Mouse (Mus musculus) testis, adult 2 months (tissue): Measurements from ENCODE around the gene Cnfn. TPM values are rescaled to one million over a fixed set of nuclear protein-coding genes. Genes with fewer than 3 reads are reported as not detected.

ENCODE experiments used
- H3K27ac ChIP-seq: fragments of 200-500 bp; 2 replicates; pipeline ENCODE4 v1.5.1; 2012; ENCODE audit warnings: low read depth, low read length; ENCODE audit not compliant: control insufficient read depth, insufficient read depth
- H3K27me3 ChIP-seq: fragments of 200-500 bp; 2 replicates; pipeline ENCODE4 v1.6.1; 2012; ENCODE audit warnings: mild to moderate bottlenecking, low read length, moderate library complexity; ENCODE audit not compliant: control insufficient read depth, insufficient read depth
- H3K36me3 ChIP-seq: fragments of 200-500 bp; 2 replicates; pipeline ENCODE4 v1.6.1; 2012; ENCODE audit warnings: mild to moderate bottlenecking, low read length; ENCODE audit not compliant: control insufficient read depth, insufficient read depth
- H3K4me1 ChIP-seq: fragments of 200-500 bp; 2 replicates; pipeline ENCODE4 v1.6.1; 2012; ENCODE audit warnings: low read length; ENCODE audit not compliant: control insufficient read depth, insufficient read depth
- H3K4me3 ChIP-seq: fragments of 200-500 bp; 2 replicates; pipeline ENCODE4 v1.5.1; 2012; ENCODE audit warnings: low read depth, mild to moderate bottlenecking, low read length, moderate library complexity, mixed read lengths; ENCODE audit not compliant: control insufficient read depth
- CTCF ChIP-seq: fragments of 200-500 bp; IDR thresholded peaks from 2 replicates; pipeline ENCODE4 v1.5.1; 2012; ENCODE audit warnings: low read depth, mild to moderate bottlenecking, inconsistent platforms, low read length, moderate library complexity; ENCODE audit not compliant: control insufficient read depth, insufficient read depth, insufficient replicate concordance
- POLR2A ChIP-seq: fragments of 200-500 bp; IDR thresholded peaks from 2 replicates; pipeline ENCODE4 v1.6.1; 2012; ENCODE audit warnings: low read depth, mild to moderate bottlenecking, inconsistent platforms, low read length, moderate library complexity; ENCODE audit not compliant: control insufficient read depth
- polyA plus RNA-seq: library from polyadenylated mRNA; depleted of rRNA; stranded (reverse); fragments of >200 nt; gene quantifications from 2 replicates; pipeline ENCODE4 v1.2.3, GENCODE M21; 2012

Gene Cnfn
- polyA plus RNA-seq, 1 experiment, result 0.26 TPM

GRCm38 (mm10) chr7:25388916-25389315, 19.4 kb upstream of the Cnfn start:
- no peak overlapping the region for H3K4me3 ChIP-seq
- peaks cover 2% of the 10 kb centered on the region for H3K4me1 ChIP-seq
- H3K27ac ChIP-seq, result peak overlapping the region; percentile 47; the same call in 1 of the 2 replicates
- no peak for TF ChIP-seq CTCF
- TF ChIP-seq POLR2A, result no peak
- no peaks in the 10 kb centered on the region for H3K27me3 ChIP-seq
- no peaks in the 10 kb centered on the region for H3K36me3 ChIP-seq

GRCm38 (mm10) chr7:25387811-25388440, 18.4 kb upstream of the Cnfn start:
- Histone ChIP-seq H3K4me3 (no peak overlapping the region), H3K27ac (no peak overlapping the region), H3K4me1 (peaks cover 2% of the 10 kb centered on the region), H3K36me3 (no peaks in the 10 kb centered on the region), H3K27me3 (no peaks in the 10 kb centered on the region)
- no peak for TF ChIP-seq POLR2A
- TF ChIP-seq CTCF, result no peak

DNA sequence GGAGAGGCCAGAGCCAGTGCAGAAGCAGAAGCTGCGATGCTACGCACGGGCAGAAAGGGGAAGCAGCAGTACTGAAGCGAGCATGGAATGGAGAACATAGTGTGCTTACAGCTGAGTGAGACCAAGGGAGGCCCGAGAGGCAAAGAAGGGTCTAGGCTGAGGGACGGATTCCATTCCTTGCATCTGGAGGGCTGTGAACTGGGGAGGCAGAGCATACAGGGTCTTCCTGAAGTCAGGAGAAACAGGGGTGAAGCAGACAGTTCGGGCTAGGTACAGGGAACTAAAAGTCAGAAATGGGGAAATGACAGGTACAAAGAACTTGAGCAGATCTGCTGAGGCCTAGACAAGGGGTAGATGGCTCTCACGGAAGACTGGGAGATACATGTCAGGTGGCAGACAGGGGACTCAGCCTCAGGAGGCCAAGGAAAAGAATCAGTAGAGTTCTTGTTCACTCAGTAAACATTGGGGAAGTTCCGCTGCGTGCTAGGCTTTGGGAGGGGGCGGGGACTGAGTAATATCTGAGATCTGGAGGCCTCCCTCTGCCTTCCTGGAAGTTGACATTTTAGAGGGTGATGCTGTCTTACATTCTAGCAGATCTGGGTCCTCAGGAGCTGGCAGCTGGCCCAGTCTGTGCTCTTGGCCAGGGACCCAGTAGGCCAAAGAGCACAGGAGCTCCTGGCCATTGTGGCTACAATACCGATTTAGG, 16.5 kb upstream of the Cnfn start:
- Histone ChIP-seq H3K4me3 (no peak overlapping the region), H3K36me3 (no peaks in the 10 kb centered on the region; the same call in 1 of the 2 replicates), H3K4me1 (peaks cover 2% of the 10 kb centered on the region), H3K27me3 (no peaks in the 10 kb centered on the region), H3K27ac (peak overlapping the region; percentile 50; the same call in 1 of the 2 replicates)
- TF ChIP-seq CTCF (no peak), POLR2A (no peak)

GRCm38 (mm10) chr7:25385259-25385658, 15.7 kb upstream of the Cnfn start:
- H3K4me1 ChIP-seq, result peaks cover 6% of the 10 kb centered on the region
- H3K4me3 ChIP-seq, result no peak overlapping the region
- H3K36me3 ChIP-seq, result no peaks in the 10 kb centered on the region; the same call in 1 of the 2 replicates
- H3K27me3 ChIP-seq, result no peaks in the 10 kb centered on the region
- H3K27ac ChIP-seq, result no peak overlapping the region
- TF ChIP-seq POLR2A, result no peak
- no peak for TF ChIP-seq CTCF

- Histone ChIP-seq H3K27ac (no peak overlapping the region), H3K4me1 (peaks cover 9% of the 10 kb centered on the region), H3K4me3 (no peak overlapping the region), H3K27me3 (no peaks in the 10 kb centered on the region), H3K36me3 (no peaks in the 10 kb centered on the region; the same call in 1 of the 2 replicates)
- TF ChIP-seq POLR2A, result no peak
- no peak for TF ChIP-seq CTCF
Observed at GRCm38 (mm10) chr7:25384818-25385217, 15.3 kb upstream of the Cnfn start.

DNA sequence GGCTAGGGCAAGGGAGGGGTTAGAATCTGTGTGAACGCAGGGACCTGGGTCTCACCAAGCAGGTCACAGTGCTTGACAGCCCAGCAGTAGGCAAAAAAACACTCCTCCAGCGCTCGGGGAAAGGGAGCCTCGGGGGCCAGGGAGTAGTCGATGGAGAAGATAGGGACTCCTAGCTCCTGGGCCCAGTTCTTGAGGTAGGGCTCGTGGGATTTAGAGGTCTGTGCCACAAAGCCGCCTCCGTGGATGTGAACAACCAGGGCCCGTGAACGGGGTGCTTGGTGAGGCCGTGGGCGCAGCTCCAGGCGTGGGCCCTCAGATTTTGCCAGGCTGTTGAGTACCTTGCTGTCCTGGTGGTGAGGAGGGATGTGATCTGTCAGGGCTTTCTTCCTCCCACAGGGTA, 14.8 kb upstream of the Cnfn start:
- Histone ChIP-seq H3K27me3 (no peaks in the 10 kb centered on the region), H3K27ac (no peak overlapping the region), H3K4me3 (no peak overlapping the region), H3K36me3 (no peaks in the 10 kb centered on the region; the same call in 1 of the 2 replicates), H3K4me1 (peaks cover 11% of the 10 kb centered on the region)
- TF ChIP-seq CTCF (no peak), POLR2A (no peak)

DNA sequence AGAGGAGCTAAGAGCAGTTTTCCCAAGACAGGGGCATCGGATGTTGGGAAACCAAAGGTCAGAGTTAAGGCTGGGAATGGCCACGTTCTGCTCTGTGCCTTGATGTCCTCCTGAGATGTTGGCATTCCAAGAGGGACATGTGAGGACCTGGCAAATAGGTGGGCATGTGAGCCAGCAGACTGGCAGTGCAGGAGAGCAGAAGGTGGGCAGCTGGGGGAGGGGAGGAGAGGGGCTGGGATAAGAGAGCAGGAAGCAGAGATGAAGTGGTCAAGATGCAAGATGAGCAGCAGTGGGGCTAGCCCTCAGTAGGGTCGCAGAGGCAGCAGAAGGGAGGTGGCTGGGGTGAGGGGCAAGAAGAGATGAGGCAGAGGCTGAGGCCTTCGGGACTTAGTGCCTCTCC, 14.4 kb upstream of the Cnfn start:
- no peaks in the 10 kb centered on the region for H3K27me3 ChIP-seq
- H3K4me1 ChIP-seq, result peaks cover 12% of the 10 kb centered on the region
- no peak overlapping the region for H3K4me3 ChIP-seq
- no peak for TF ChIP-seq CTCF
- TF ChIP-seq POLR2A, result no peak
- no peaks in the 10 kb centered on the region; the same call in 1 of the 2 replicates for H3K36me3 ChIP-seq
- no peak overlapping the region for H3K27ac ChIP-seq

- Histone ChIP-seq H3K27me3 (no peaks in the 10 kb centered on the region), H3K4me3 (no peak overlapping the region), H3K36me3 (no peaks in the 10 kb centered on the region; the same call in 1 of the 2 replicates), H3K4me1 (peaks cover 12% of the 10 kb centered on the region), H3K27ac (no peak overlapping the region)
- no peak for TF ChIP-seq CTCF
- no peak for TF ChIP-seq POLR2A
Observed at GRCm38 (mm10) chr7:25383385-25383784, 13.9 kb upstream of the Cnfn start.
